Mouse (Mus musculus) midbrain, embryonic 14.5 days (tissue): ENCODE data around the gene Rrp1. TPM values are rescaled to one million over a fixed set of nuclear protein-coding genes. Genes with fewer than 3 reads are reported as not detected.

ENCODE experiments used
- ATAC-seq: fragments of 200-750 bp; cut with Nextera tagmentation; 2 replicates; pipeline ENCODE4 v1.8.0; 2017; ENCODE audit warnings: moderate number of reproducible peaks, moderate library complexity; ENCODE audit not compliant: low FRiP score, low TSS enrichment
- DNase-seq: peaks from one replicate; pipeline ENCODE4 v3.0.0-alpha.2; 2015
- H3K27ac ChIP-seq: fragments of 300-500 bp; sonication (generic); replicated peaks from 2 replicates; pipeline ENCODE4 v1.5.1; 2014; ENCODE audit warnings: mild to moderate bottlenecking, low read depth, low read length, moderate library complexity
- H3K27me3 ChIP-seq: fragments of 300-500 bp; sonication (generic); 2 replicates; pipeline ENCODE4 v1.6.1; 2014; ENCODE audit warnings: low read length, control low read depth, mixed read lengths; ENCODE audit not compliant: control insufficient read depth, insufficient read depth
- H3K36me3 ChIP-seq: fragments of 300-500 bp; sonication (generic); 2 replicates; pipeline ENCODE4 v1.6.1; 2014; ENCODE audit warnings: low read length, control low read depth; ENCODE audit not compliant: control insufficient read depth, insufficient read depth
- H3K4me1 ChIP-seq: fragments of 300-500 bp; sonication (generic); 2 replicates; pipeline ENCODE4 v1.6.1; 2014; ENCODE audit warnings: mild to moderate bottlenecking, antibody characterized with exemption, low read length, control low read depth; ENCODE audit not compliant: control insufficient read depth, insufficient read depth
- H3K4me2 ChIP-seq: fragments of 300-500 bp; sonication (generic); 2 replicates; pipeline ENCODE4 v1.6.1; 2014; ENCODE audit warnings: mild to moderate bottlenecking, low read length, moderate library complexity
- H3K4me3 ChIP-seq: fragments of 300-500 bp; sonication (generic); replicated peaks from 2 replicates; pipeline ENCODE4 v1.5.1; 2014; ENCODE audit warnings: low read depth, low read length
- H3K9ac ChIP-seq: fragments of 300-500 bp; sonication (generic); replicated peaks from 2 replicates; pipeline ENCODE4 v1.6.1; 2014; ENCODE audit warnings: mild to moderate bottlenecking, low read length, moderate library complexity
- H3K9me3 ChIP-seq: fragments of 300-500 bp; sonication (generic); 2 replicates; pipeline ENCODE4 v1.6.1; 2016; ENCODE audit warnings: low read length, control low read depth, mixed read lengths; ENCODE audit not compliant: control insufficient read depth
- WGBS: fragments of 180-500 bp; shearing (Covaris S2); extraction: QIAGEN DNeasy Blood & Tissue Kit; methylation state at CpG from one replicate; pipeline ENCODE4 v1.1.7; 2014; 5-methylcytosine and 5-hydroxymethylcytosine counted together
- polyA plus RNA-seq: library from polyadenylated mRNA; unstranded; fragments of >200 nt; fragmentation: Nextera tagmentation; extraction: Ambion mirVana; gene quantifications from 2 replicates; pipeline ENCODE4 v1.2.1, GENCODE M21; 2014

Rrp1 gene
- polyA plus RNA-seq, 1 experiment from 2014 or later: 305 TPM

GRCm38 (mm10) chr10:78429776-78430175 lies 16.9 kb upstream of the Rrp1 start:
- peaks cover 18% of the 10 kb centered on the region for H3K36me3 ChIP-seq
- H3K27ac ChIP-seq: no peak overlapping the region
- H3K9ac ChIP-seq: no peak overlapping the region
- H3K4me1 ChIP-seq: peaks cover 9% of the 10 kb centered on the region; the same call in 1 of the 2 replicates
- no peak overlapping the region for H3K4me2 ChIP-seq
- H3K9me3 ChIP-seq: no peaks in the 10 kb centered on the region
- DNase-seq (no peak), ATAC-seq (no peak)
- WGBS: 91% methylated on average over 2 of the region's 2 CpGs
- no peaks in the 10 kb centered on the region for H3K27me3 ChIP-seq
- no peak overlapping the region for H3K4me3 ChIP-seq

GRCm38 (mm10) chr10:78429180-78429579 lies 16.3 kb upstream of the Rrp1 start:
- Histone ChIP-seq H3K27ac (no peak overlapping the region), H3K27me3 (no peaks in the 10 kb centered on the region), H3K9me3 (no peaks in the 10 kb centered on the region), H3K4me2 (no peak overlapping the region), H3K9ac (no peak overlapping the region), H3K4me1 (peaks cover 9% of the 10 kb centered on the region; the same call in 1 of the 2 replicates), H3K4me3 (no peak overlapping the region), H3K36me3 (peaks cover 18% of the 10 kb centered on the region)
- ATAC-seq (no peak), DNase-seq (no peak)
- 91% methylated on average over 5 of the region's 5 CpGs for WGBS

GRCm38 (mm10) chr10:78428070-78428469 lies 15.2 kb upstream of the Rrp1 start:
- no peak for DNase-seq
- H3K4me1 ChIP-seq: peaks cover 9% of the 10 kb centered on the region; the same call in 1 of the 2 replicates
- ATAC-seq: no peak
- no peak overlapping the region for H3K27ac ChIP-seq
- H3K4me2 ChIP-seq: no peak overlapping the region
- H3K36me3 ChIP-seq: peaks cover 18% of the 10 kb centered on the region
- 92% methylated on average over 11 of the region's 11 CpGs for WGBS
- no peaks in the 10 kb centered on the region for H3K27me3 ChIP-seq
- H3K9me3 ChIP-seq: no peaks in the 10 kb centered on the region
- H3K9ac ChIP-seq: no peak overlapping the region
- no peak overlapping the region for H3K4me3 ChIP-seq

GRCm38 (mm10) chr10:78426117-78426735 lies 13.4 kb upstream of the Rrp1 start:
- H3K27ac ChIP-seq: peak overlapping the region; percentile 72
- ATAC-seq (no peak), DNase-seq (no peak)
- H3K27me3 ChIP-seq: no peaks in the 10 kb centered on the region
- H3K4me1 ChIP-seq: peaks cover 9% of the 10 kb centered on the region; the same call in 1 of the 2 replicates
- WGBS: 49% methylated on average over 6 of the region's 6 CpGs
- peak overlapping the region; percentile 77 for H3K4me2 ChIP-seq
- no peaks in the 10 kb centered on the region for H3K9me3 ChIP-seq
- peak overlapping the region; percentile 84 for H3K9ac ChIP-seq
- peaks cover 18% of the 10 kb centered on the region for H3K36me3 ChIP-seq
- H3K4me3 ChIP-seq: peak overlapping the region; percentile 81

- H3K36me3 ChIP-seq: peaks cover 18% of the 10 kb centered on the region
- H3K9me3 ChIP-seq: no peaks in the 10 kb centered on the region
- H3K27ac ChIP-seq: peak within 1 kb of the TSS; percentile 72
- H3K9ac ChIP-seq: peak within 1 kb of the TSS; percentile 84
- ATAC-seq (peak; percentile 93), DNase-seq (peak; percentile 91)
- peak within 1 kb of the TSS; percentile 81 for H3K4me3 ChIP-seq
- peaks cover 9% of the 10 kb centered on the region; the same call in 1 of the 2 replicates for H3K4me1 ChIP-seq
- 1% methylated on average over 40 of the region's 40 CpGs for WGBS
- H3K4me2 ChIP-seq: peak within 1 kb of the TSS; percentile 77
- no peaks in the 10 kb centered on the region for H3K27me3 ChIP-seq
Observed at GRCm38 (mm10) chr10:78425181-78426041, 12.6 kb upstream of the Rrp1 start, which contains the start of gene Cstb. Gene Cstb, plus strand, starts transcription at chr10:78425669.

GRCm38 (mm10) chr10:78422614-78423013 lies 9.8 kb upstream of the Rrp1 start:
- Histone ChIP-seq H3K4me2 (no peak overlapping the region), H3K36me3 (peaks cover 6% of the 10 kb centered on the region; the same call in 1 of the 2 replicates)

GRCm38 (mm10) chr10:78420929-78421328 lies 8.1 kb upstream of the Rrp1 start:
- no peak overlapping the region for H3K27ac ChIP-seq
- H3K9ac ChIP-seq: no peak overlapping the region
- ATAC-seq (no peak), DNase-seq (no peak)
- WGBS: 90% methylated on average over 2 of the region's 2 CpGs
- H3K4me1 ChIP-seq: no peaks in the 10 kb centered on the region
- H3K4me3 ChIP-seq: no peak overlapping the region
- H3K36me3 ChIP-seq: no peaks in the 10 kb centered on the region
- H3K4me2 ChIP-seq: no peak overlapping the region
- no peaks in the 10 kb centered on the region for H3K27me3 ChIP-seq
- no peaks in the 10 kb centered on the region for H3K9me3 ChIP-seq

More at GRCm38 (mm10) chr10:78422614-78423013, 9.8 kb upstream of the Rrp1 start:
- peaks cover 9% of the 10 kb centered on the region; the same call in 1 of the 2 replicates for H3K4me1 ChIP-seq
- no peak for DNase-seq
- no peaks in the 10 kb centered on the region for H3K27me3 ChIP-seq
- H3K9ac ChIP-seq: no peak overlapping the region
- ATAC-seq: no peak
- no peaks in the 10 kb centered on the region for H3K9me3 ChIP-seq
- H3K27ac ChIP-seq: no peak overlapping the region
- H3K4me3 ChIP-seq: no peak overlapping the region
- WGBS: 86% methylated on average over 3 of the region's 3 CpGs

- no peak overlapping the region for H3K9ac ChIP-seq
- no peaks in the 10 kb centered on the region for H3K36me3 ChIP-seq
- DNase-seq (no peak), ATAC-seq (no peak)
- WGBS: 81% methylated on average over 2 of the region's 2 CpGs
- no peak overlapping the region for H3K4me3 ChIP-seq
- H3K4me1 ChIP-seq: no peaks in the 10 kb centered on the region
- H3K4me2 ChIP-seq: no peak overlapping the region
- no peaks in the 10 kb centered on the region for H3K9me3 ChIP-seq
- H3K27me3 ChIP-seq: no peaks in the 10 kb centered on the region
- no peak overlapping the region for H3K27ac ChIP-seq
Observed at GRCm38 (mm10) chr10:78418791-78419190, 5.9 kb upstream of the Rrp1 start.
